Mouse (Mus musculus) left cerebral cortex, adult 6 months (tissue): Measurements from ENCODE around the gene Sowahb. TPM values are rescaled to one million over a fixed set of nuclear protein-coding genes. Genes with fewer than 3 reads are reported as not detected.

ENCODE experiments used
- long read RNA-seq, 2 experiments: library from polyadenylated mRNA; unstranded; transcript quantifications; one replicate each; pipeline ENCODE4 v2.0.0; 2019 to 2020
- polyA plus RNA-seq: library from polyadenylated mRNA; unstranded; fragments of <200 nt; fragmentation: Nextera tagmentation; gene quantifications from 2 replicates; pipeline ENCODE4 v1.2.3, GENCODE M21; 2021

Gene Sowahb
- 5.5 and 8.7 TPM in 2 replicates for polyA plus RNA-seq
- long read RNA-seq, experiment 1, transcript Sowahb-201 (1 exons, 3,900 nt): major isoform, 89 of 89 reads
- long read RNA-seq, experiment 1, partial matches to known transcripts: 0 of 89 reads
- long read RNA-seq, experiment 1, other reads (novel, unspliced or antisense): 0 of 89 reads
- long read RNA-seq, experiment 2, transcript Sowahb-201 (1 exons, 3,900 nt): major isoform, 11 of 11 reads
- long read RNA-seq, experiment 2, partial matches to known transcripts: 0 of 11 reads
- long read RNA-seq, experiment 2, other reads (novel, unspliced or antisense): 0 of 11 reads

DNA sequence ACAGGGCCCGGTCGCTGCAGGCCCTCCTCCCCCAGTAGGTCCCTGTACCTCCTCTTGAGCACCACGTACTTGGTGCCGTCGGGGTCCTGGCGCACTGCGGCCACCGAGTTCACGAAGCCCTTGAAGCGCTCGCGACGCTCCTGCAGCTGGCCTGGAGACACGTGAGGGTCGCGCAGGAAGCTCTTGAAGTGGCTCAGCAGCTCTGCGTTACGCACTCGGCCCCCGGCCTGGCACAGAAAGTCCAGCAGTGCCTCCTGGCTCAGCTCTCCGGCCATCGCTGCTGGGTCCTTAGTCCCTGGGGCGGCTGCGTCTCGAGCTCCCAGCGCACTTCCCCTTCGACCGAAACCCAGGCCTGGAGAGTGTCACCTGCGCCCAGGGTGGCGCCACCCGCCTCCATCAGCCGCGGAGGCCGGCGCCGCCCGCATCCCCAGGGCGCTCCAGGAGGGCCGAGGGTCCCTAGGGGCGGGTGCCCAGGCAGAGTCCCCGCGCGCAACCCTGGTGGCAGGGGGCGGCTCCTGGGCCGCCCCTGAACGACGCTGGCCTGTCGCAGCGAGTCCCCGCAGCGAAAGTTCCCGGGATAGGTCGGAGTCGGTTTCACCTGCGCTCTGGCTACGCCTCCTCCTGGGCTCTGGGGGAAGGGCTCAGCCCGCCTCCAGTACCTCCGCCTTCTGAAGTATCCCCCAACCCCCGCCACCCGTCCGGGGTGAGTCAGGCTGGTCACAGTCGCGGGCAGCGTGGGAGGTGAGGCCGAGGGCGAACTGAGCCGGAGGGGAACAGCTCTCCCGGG, at the start of gene Sowahb:
TSS of gene Sowahb (minus strand) at position 439 of the 787 bp plus-strand sequence.

GRCm38 (mm10) chr5:93092857-93093622, 48.2 kb upstream of the Sowahb start, which contains the start of gene Sept11:
Gene Sept11, plus strand, starts transcription at chr5:93093437.

Other genes starting within 250 kb of the Sowahb start
- 56.7 and 64.0 TPM in 2 replicates for gene Sept11, start 48.4 kb upstream of the Sowahb start, polyA plus RNA-seq
- gene Ccni, start 161.5 kb upstream of the Sowahb start, polyA plus RNA-seq: 41.7 and 189 TPM in 2 replicates
- 0.13 and 0.36 TPM in 2 replicates for gene 2010109A12Rik, start 161.5 kb upstream of the Sowahb start, polyA plus RNA-seq
- gene Ccng2, start 222.2 kb upstream of the Sowahb start, polyA plus RNA-seq: 7.6 and 19.3 TPM in 2 replicates